Mouse (Mus musculus) spleen, postnatal 14 days (tissue): Measurements from ENCODE around the gene Sell.

Experiments
- DNase-seq, 2 experiments: peaks; one replicate each; pipeline ENCODE4 v3.0.0; 2021 to 2022; ENCODE audit warnings: low spot score in 2 of 2

The Sell gene

GRCm38 (mm10) chr1:164132609-164133008 lies 70.8 kb downstream of the Sell start:
- no peak for DNase-seq
